Mouse (Mus musculus): ENCODE results near the gene Dguok.

Gene Dguok

GRCm38 (mm10) chr6:83506258-83507167, at the start of gene Dguok:
Gene Dguok (minus strand): TSS chr6:83506969.
- peak; percentile 97 for DNase-seq (ENCODE audit: extremely low read depth, insufficient read length, low spot score)

GRCm38 (mm10) chr6:83555972-83556371, 49.2 kb upstream of the Dguok start:
- no peak for DNase-seq (ENCODE audit: extremely low read depth, insufficient read length, low spot score)

- no peak for DNase-seq (ENCODE audit: extremely low read depth, insufficient read length, low spot score)
These were observed 41.6 kb upstream of the Dguok start for GRCm38 (mm10) chr6:83548346-83548745.

- no peak for DNase-seq (ENCODE audit: extremely low read depth, insufficient read length, low spot score)
These were observed 39.0 kb upstream of the Dguok start for GRCm38 (mm10) chr6:83545778-83546177.

GRCm38 (mm10) chr6:83541756-83542456, 35.1 kb upstream of the Dguok start:
- no peak for DNase-seq (ENCODE audit: extremely low read depth, insufficient read length, low spot score)

- DNase-seq (ENCODE audit: extremely low read depth, insufficient read length, low spot score), result no peak
These were observed 33.2 kb upstream of the Dguok start for GRCm38 (mm10) chr6:83540017-83540416.

- no peak for DNase-seq (ENCODE audit: extremely low read depth, insufficient read length, low spot score)
These were observed 30.0 kb upstream of the Dguok start for GRCm38 (mm10) chr6:83536795-83537059.

GRCm38 (mm10) chr6:83536028-83536794, 29.4 kb upstream of the Dguok start, which contains the start of gene Actg2:
Gene Actg2 (minus strand): TSS chr6:83536265.
- DNase-seq (ENCODE audit: extremely low read depth, insufficient read length, low spot score), result no peak

GRCm38 (mm10) chr6:83532608-83533007, 25.8 kb upstream of the Dguok start:
- no peak for DNase-seq (ENCODE audit: extremely low read depth, insufficient read length, low spot score)

- DNase-seq (ENCODE audit: extremely low read depth, insufficient read length, low spot score), result no peak
These were observed 16.4 kb upstream of the Dguok start for GRCm38 (mm10) chr6:83523194-83523593.

GRCm38 (mm10) chr6:83521784-83522183, 15.0 kb upstream of the Dguok start:
- DNase-seq (ENCODE audit: extremely low read depth, insufficient read length, low spot score), result no peak

GRCm38 (mm10) chr6:83518637-83519036, 11.9 kb upstream of the Dguok start:
- no peak for DNase-seq (ENCODE audit: extremely low read depth, insufficient read length, low spot score)

- no peak for DNase-seq (ENCODE audit: extremely low read depth, insufficient read length, low spot score)
These were observed 8.4 kb upstream of the Dguok start for GRCm38 (mm10) chr6:83515172-83515571.

- no peak for DNase-seq (ENCODE audit: extremely low read depth, insufficient read length, low spot score)
These were observed 5.7 kb upstream of the Dguok start for GRCm38 (mm10) chr6:83512495-83512894.

- no peak for DNase-seq (ENCODE audit: extremely low read depth, insufficient read length, low spot score)
These were observed 3.4 kb upstream of the Dguok start for GRCm38 (mm10) chr6:83510210-83510609.

- DNase-seq (ENCODE audit: extremely low read depth, insufficient read length, low spot score), result no peak
These were observed 2.7 kb upstream of the Dguok start for GRCm38 (mm10) chr6:83509442-83509841.

GRCm38 (mm10) chr6:83507168-83507546, 388 bp upstream of the Dguok start:
- no peak for DNase-seq (ENCODE audit: extremely low read depth, insufficient read length, low spot score)

- no peak for DNase-seq (ENCODE audit: extremely low read depth, insufficient read length, low spot score)
These were observed 1.2 kb downstream of the Dguok start for GRCm38 (mm10) chr6:83505554-83505953.

- no peak for DNase-seq (ENCODE audit: extremely low read depth, insufficient read length, low spot score)
These were observed 3.4 kb downstream of the Dguok start for GRCm38 (mm10) chr6:83503361-83503760.

GRCm38 (mm10) chr6:83502656-83503055, 4.1 kb downstream of the Dguok start:
- DNase-seq (ENCODE audit: extremely low read depth, insufficient read length, low spot score), result no peak
